Mouse (Mus musculus) heart, postnatal 0 days (tissue): ENCODE results near the gene Oxtr. TPM values are rescaled to one million over a fixed set of nuclear protein-coding genes. Genes with fewer than 3 reads are reported as not detected.

Source experiments
- ATAC-seq: fragments of 200-750 bp; cut with Nextera tagmentation; 2 replicates; pipeline ENCODE4 v1.8.0; 2017; ENCODE audit warnings: low read depth, moderate number of reproducible peaks, moderate library complexity; ENCODE audit not compliant: insufficient read depth
- DNase-seq: peaks from one replicate; pipeline ENCODE4 v3.0.0-alpha.2; 2016; ENCODE audit warnings: low spot score
- H3K27ac ChIP-seq: fragments of 300-500 bp; sonication (generic); 2 replicates; pipeline ENCODE4 v1.5.1; 2014; ENCODE audit warnings: low read depth, mild to moderate bottlenecking
- H3K27me3 ChIP-seq: fragments of 300-500 bp; sonication (generic); 2 replicates; pipeline ENCODE4 v1.6.1; 2014; ENCODE audit warnings: low read length, mixed read lengths; ENCODE audit not compliant: control insufficient read depth, insufficient read depth
- H3K36me3 ChIP-seq: fragments of 300-500 bp; sonication (generic); replicated peaks from 2 replicates; pipeline ENCODE4 v1.6.1; 2014; ENCODE audit warnings: low read length, mixed read lengths; ENCODE audit not compliant: control insufficient read depth, insufficient read depth
- H3K4me1 ChIP-seq: fragments of 300-500 bp; sonication (generic); 2 replicates; pipeline ENCODE4 v1.6.1; 2014; ENCODE audit warnings: antibody characterized with exemption; ENCODE audit not compliant: control insufficient read depth, insufficient read depth
- H3K4me2 ChIP-seq: fragments of 300-500 bp; sonication (generic); 2 replicates; pipeline ENCODE4 v1.6.1; 2014; ENCODE audit warnings: low read depth, mild to moderate bottlenecking, low read length, moderate library complexity
- H3K4me3 ChIP-seq: fragments of 300-500 bp; sonication (generic); 2 replicates; pipeline ENCODE4 v1.5.1; 2014; ENCODE audit warnings: low read depth, low read length
- H3K9ac ChIP-seq: fragments of 300-500 bp; sonication (generic); replicated peaks from 2 replicates; pipeline ENCODE4 v1.6.1; 2014; ENCODE audit warnings: low read depth, low read length, mixed read lengths
- H3K9me3 ChIP-seq: fragments of 300-500 bp; sonication (generic); replicated peaks from 2 replicates; pipeline ENCODE4 v1.6.1; 2016; ENCODE audit warnings: low read length; ENCODE audit not compliant: control insufficient read depth
- CTCF ChIP-seq: IDR thresholded peaks from 2 replicates; pipeline ENCODE4 v1.5.1; 2016; ENCODE audit warnings: antibody characterized with exemption, control low read depth, low read depth
- EP300 ChIP-seq: IDR thresholded peaks from 2 replicates; pipeline ENCODE4 v1.6.1; 2016; ENCODE audit warnings: antibody characterized with exemption, low read depth
- WGBS: fragments of 180-500 bp; shearing (Covaris S2); extraction: QIAGEN DNeasy Blood & Tissue Kit; methylation state at CpG from one replicate; pipeline ENCODE4 v1.1.7; 2014; 5-methylcytosine and 5-hydroxymethylcytosine counted together
- polyA plus RNA-seq: library from polyadenylated mRNA; unstranded; fragments of >200 nt; fragmentation: Nextera tagmentation; extraction: Ambion mirVana; gene quantifications from 2 replicates; pipeline ENCODE4 v1.2.1, GENCODE M21; 2015
- total RNA-seq: library from RNA; depleted of rRNA; stranded (reverse); fragments of >200 nt; gene quantifications from 2 replicates; pipeline ENCODE4 v1.2.3, GENCODE M21; 2014; ENCODE audit warnings: low replicate concordance

Oxtr gene
- total and polyA plus RNA-seq, 2 experiments from 2014 or later = 0.05 TPM; not detected in 1

DNA sequence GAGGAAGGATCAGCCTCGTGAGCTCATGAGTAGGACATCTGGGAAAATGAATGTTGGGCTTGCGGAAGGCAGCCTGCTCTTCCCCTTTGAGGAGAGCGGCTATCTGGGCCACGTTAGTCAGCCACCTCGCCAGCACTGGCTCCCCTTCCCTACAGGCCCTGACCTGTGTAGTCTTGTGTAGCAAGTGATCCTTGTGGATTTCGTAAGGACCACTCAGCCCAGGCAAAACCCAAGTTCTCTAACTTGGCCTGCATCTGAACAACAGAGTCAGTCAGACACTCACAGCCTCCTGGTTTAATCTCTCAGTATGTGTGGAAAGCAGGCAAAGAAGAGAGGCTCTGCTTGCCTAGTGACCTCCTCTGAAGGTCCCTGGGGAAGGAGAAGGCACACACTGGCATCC is 2.9 kb upstream of the Oxtr start:
- DNase-seq = no peak
- peaks cover 9% of the 10 kb centered on the region for H3K4me1 ChIP-seq
- no peaks in the 10 kb centered on the region for H3K9me3 ChIP-seq
- H3K4me3 ChIP-seq = no peak overlapping the region
- H3K36me3 ChIP-seq = no peaks in the 10 kb centered on the region
- no peak for TF ChIP-seq EP300
- TF ChIP-seq CTCF = no peak
- H3K4me2 ChIP-seq = no peak overlapping the region
- WGBS = 81% methylated on average over 6 of the region's 6 CpGs
- no peak for ATAC-seq
- no peak overlapping the region for H3K27ac ChIP-seq
- H3K27me3 ChIP-seq = peaks cover 31% of the 10 kb centered on the region
- H3K9ac ChIP-seq = no peak overlapping the region

DNA sequence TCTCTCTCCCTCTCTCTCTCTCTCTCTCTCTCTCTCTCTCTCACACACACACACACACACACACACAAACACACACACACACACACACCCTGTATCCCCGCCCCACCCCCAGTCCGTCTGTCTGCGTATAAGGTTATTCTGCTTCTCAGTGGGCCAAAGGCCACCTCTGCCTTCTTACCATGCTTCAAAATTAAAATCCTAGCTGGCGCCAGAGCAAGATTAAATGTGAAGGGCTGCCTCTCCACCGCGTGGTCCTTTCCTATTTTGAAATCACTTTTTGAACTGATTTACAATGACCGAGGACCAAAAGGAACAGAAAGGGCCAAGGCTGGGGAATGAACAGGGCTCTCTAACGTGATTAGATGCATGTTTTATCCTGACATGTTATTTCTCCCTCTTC is 1.8 kb upstream of the Oxtr start:
- ATAC-seq = no peak
- Histone ChIP-seq H3K9me3 (no peaks in the 10 kb centered on the region), H3K36me3 (no peaks in the 10 kb centered on the region), H3K27ac (no peak overlapping the region), H3K4me1 (peaks cover 9% of the 10 kb centered on the region), H3K4me2 (no peak overlapping the region), H3K4me3 (no peak overlapping the region), H3K27me3 (peaks cover 43% of the 10 kb centered on the region), H3K9ac (no peak overlapping the region)
- no peak for DNase-seq
- 79% methylated on average over 8 of the region's 8 CpGs for WGBS
- TF ChIP-seq EP300 = no peak
- no peak for TF ChIP-seq CTCF

DNA sequence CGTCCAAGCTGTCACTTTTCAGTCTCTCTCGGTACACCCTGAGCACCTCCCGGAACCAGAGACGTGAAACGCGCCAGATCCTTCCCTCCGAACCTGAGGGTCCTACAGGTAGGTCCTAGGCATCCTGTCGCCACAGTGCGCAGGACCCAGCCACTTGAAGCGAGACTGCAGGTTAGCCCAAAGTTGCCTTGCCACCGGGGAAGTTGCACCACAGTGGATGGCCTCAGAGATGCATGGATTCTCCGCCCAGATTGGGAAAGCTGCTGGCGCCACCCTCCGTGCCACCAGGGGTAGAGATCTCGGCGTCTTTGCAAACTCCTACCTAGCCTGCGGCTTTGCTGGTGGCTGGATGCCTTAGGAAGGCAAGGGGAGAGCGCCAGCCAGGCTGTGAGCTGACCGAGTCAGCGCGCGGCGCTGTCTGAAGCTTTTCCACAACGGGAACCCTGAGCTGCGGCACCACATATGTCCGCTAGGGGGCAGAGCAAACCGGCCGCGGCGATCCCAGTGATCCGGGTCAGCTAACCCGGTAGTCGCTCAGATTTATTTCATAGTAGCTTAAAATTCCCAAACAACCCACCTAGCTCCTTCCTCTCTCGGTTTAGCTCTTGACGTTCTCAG is 991 bp upstream of the Oxtr start:
- Histone ChIP-seq H3K9ac (no peak overlapping the region; the same call in 1 of the 2 replicates), H3K4me1 (peaks cover 9% of the 10 kb centered on the region), H3K27me3 (peaks cover 44% of the 10 kb centered on the region), H3K9me3 (no peaks in the 10 kb centered on the region), H3K36me3 (no peaks in the 10 kb centered on the region), H3K4me3 (peak overlapping the region; percentile 40), H3K4me2 (peak overlapping the region; percentile 57), H3K27ac (no peak overlapping the region)
- DNase-seq (peak; percentile 73), ATAC-seq (peak; percentile 59)
- TF ChIP-seq CTCF (peak; percentile 88), EP300 (no peak)
- WGBS = 1% methylated on average over 35 of the region's 35 CpGs

DNA sequence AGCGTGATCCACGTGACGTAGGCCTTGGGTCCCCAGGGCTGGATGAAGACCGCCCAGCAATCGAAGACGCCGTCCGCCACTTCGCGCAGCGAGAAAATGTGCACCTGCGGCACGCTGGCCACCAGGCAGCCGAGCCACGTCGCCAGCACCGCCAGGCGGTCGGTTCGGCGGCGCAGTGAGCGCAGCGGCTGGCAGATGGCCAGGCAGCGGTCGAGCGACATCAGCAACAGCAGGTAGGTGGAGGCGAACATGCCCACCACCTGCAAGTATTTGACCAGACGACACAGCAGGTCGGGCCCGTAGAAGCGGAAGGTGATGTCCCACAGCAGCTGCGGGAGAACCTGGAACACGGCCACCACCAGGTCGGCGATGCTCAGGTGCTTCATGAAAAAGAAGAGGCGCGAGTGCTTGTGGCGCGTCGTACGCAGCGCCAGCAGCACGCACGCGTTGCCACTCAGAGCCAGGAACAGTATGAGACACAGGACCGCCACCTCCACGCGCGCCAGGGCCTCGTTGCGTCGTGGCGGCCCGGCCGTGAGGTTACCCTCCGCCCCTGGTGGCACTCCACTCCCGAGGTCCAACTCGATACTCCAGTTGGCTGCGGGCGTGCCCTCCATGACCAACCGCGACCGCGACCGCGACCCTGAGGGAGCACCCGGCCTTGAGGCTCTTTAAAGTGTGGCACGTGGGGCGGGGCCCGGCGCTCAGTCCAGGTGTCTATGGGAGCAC is 398 bp downstream of the Oxtr start:
- Histone ChIP-seq H3K27me3 (peaks cover 44% of the 10 kb centered on the region), H3K4me1 (peaks cover 9% of the 10 kb centered on the region), H3K9me3 (no peaks in the 10 kb centered on the region), H3K27ac (no peak overlapping the region), H3K4me3 (peak overlapping the region; percentile 40), H3K9ac (no peak overlapping the region), H3K36me3 (no peaks in the 10 kb centered on the region), H3K4me2 (peak overlapping the region; percentile 57)
- DNase-seq (no peak), ATAC-seq (no peak; the same call in 1 of the 2 replicates)
- no peak for TF ChIP-seq EP300
- TF ChIP-seq CTCF = no peak
- WGBS = 5% methylated on average over 70 of the region's 72 CpGs

DNA sequence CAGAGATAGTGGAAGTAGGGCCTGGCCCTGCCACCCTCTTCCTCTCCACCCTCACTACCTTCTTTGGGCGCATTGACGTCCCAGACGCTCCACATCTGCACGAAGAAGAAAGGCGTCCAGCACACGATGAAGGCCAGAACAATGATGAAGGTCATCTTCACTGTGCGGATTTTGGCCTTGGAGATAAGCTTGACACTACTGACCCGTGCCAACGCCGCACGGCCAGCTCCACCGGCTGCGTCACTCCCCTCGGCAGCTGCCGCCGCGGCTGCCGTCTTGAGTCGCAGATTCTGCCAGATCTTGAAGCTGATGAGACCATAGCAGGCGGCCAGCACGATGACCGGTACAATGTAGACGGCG is 942 bp downstream of the Oxtr start:
- H3K9ac ChIP-seq = no peak overlapping the region
- WGBS = 39% methylated on average over 24 of the region's 24 CpGs
- DNase-seq = no peak
- no peaks in the 10 kb centered on the region for H3K36me3 ChIP-seq
- ATAC-seq = no peak
- H3K4me2 ChIP-seq = peak overlapping the region; percentile 57; the same call in 1 of the 2 replicates
- no peak for TF ChIP-seq EP300
- no peaks in the 10 kb centered on the region for H3K9me3 ChIP-seq
- H3K27ac ChIP-seq = no peak overlapping the region
- peak overlapping the region; percentile 40 for H3K4me3 ChIP-seq
- peaks cover 44% of the 10 kb centered on the region for H3K27me3 ChIP-seq
- peaks cover 9% of the 10 kb centered on the region for H3K4me1 ChIP-seq
